8 mouse cellular contexts compared by ENCODE assay signal in genomic region chr3:88484597-88485316, GRCm38 (mm10). TPM values are rescaled to one million over a fixed set of nuclear protein-coding genes. Genes with fewer than 3 reads are reported as not detected.
DNase-seq lines count a peak whose midpoint lies in the region; ATAC-seq and TF ChIP-seq lines count a peak whose summit lies in the region.

No protein-coding gene starts in this region.

- ATAC-seq in heart, embryonic 16.5 days (replicated peaks; ENCODE audit: extremely low read depth, insufficient read depth, low FRiP score): no peak
- no peak for ATAC-seq in forebrain, postnatal 0 days
- ATAC-seq in midbrain, embryonic 15.5 days (replicated peaks): no peak

- no peak for DNase-seq in heart, postnatal 14 days
- DNase-seq in Muller cell, postnatal 12 days (ENCODE audit: inconsistent ontology term): peak; percentile 69
- no peak for DNase-seq in forebrain, postnatal 0 days
- no peak for DNase-seq in urinary bladder, postnatal 10 days (ENCODE audit: low spot score)
- no peak for DNase-seq in layer of hippocampus, adult 2 months (ENCODE audit: low spot score in 2 of 2)
- no peak for DNase-seq in lung, postnatal 36 days

- no peaks in the 10 kb centered on the region for H3K9me3 ChIP-seq in heart, embryonic 16.5 days (replicated peaks; ENCODE audit: control insufficient read depth, low read length)
- no peaks in the 10 kb centered on the region for H3K9me3 ChIP-seq in forebrain, postnatal 0 days (ENCODE audit: low read length)
- no peaks in the 10 kb centered on the region for H3K9me3 ChIP-seq in midbrain, embryonic 15.5 days

- H3K9ac ChIP-seq in heart, embryonic 16.5 days (ENCODE audit: low read length): no peak overlapping the region
- no peak overlapping the region for H3K9ac ChIP-seq in forebrain, postnatal 0 days
- H3K9ac ChIP-seq in midbrain, embryonic 15.5 days: no peak overlapping the region; the same call in 1 of the 2 replicates

- H3K36me3 ChIP-seq in heart, embryonic 16.5 days (ENCODE audit: control insufficient read depth, insufficient read depth): peaks cover 37% of the 10 kb centered on the region
- peaks cover 40% of the 10 kb centered on the region for H3K36me3 ChIP-seq in forebrain, postnatal 0 days (ENCODE audit: insufficient read depth)
- H3K36me3 ChIP-seq in midbrain, embryonic 15.5 days (replicated peaks): 0 out of 2 replicates have a peak, but pooled peaks cover 7% of the 10 kb centered on the region

- H3K4me3 ChIP-seq in heart, embryonic 16.5 days (ENCODE audit: low read length): no peak overlapping the region
- H3K4me3 ChIP-seq in forebrain, postnatal 0 days (ENCODE audit: low read depth, low read length): no peak overlapping the region
- H3K4me3 ChIP-seq in midbrain, embryonic 15.5 days: peak overlapping the region; percentile 5; the same call in 1 of the 2 replicates
- H3K4me3 ChIP-seq in layer of hippocampus, adult 2 months: no peak overlapping the region

- no peak for TF ChIP-seq CTCF in forebrain, postnatal 0 days (IDR thresholded peaks at IDR 0.05; ENCODE audit: low read depth)
- no peak for TF ChIP-seq CTCF in layer of hippocampus, adult 2 months (conservative IDR thresholded peaks at IDR 0.05)

- WGBS in heart, embryonic 16.5 days: 47% methylated on average over 39 of the region's 39 CpGs
- 26% methylated on average over 39 of the region's 39 CpGs for WGBS in forebrain, postnatal 0 days
- 21% methylated on average over 39 of the region's 39 CpGs for WGBS in midbrain, embryonic 15.5 days

- no peak overlapping the region for H3K27ac ChIP-seq in heart, embryonic 16.5 days (ENCODE audit: low read length)
- no peak overlapping the region for H3K27ac ChIP-seq in forebrain, postnatal 0 days (ENCODE audit: low read depth, low read length)
- H3K27ac ChIP-seq in midbrain, embryonic 15.5 days: no peak overlapping the region
- H3K27ac ChIP-seq in layer of hippocampus, adult 2 months: no peak overlapping the region

- H3K4me1 ChIP-seq in heart, embryonic 16.5 days (ENCODE audit: control insufficient read depth, insufficient read depth, low read length): peaks cover 14% of the 10 kb centered on the region
- H3K4me1 ChIP-seq in forebrain, postnatal 0 days (ENCODE audit: insufficient read depth): no peaks in the 10 kb centered on the region
- peaks cover 8% of the 10 kb centered on the region; the same call in 1 of the 2 replicates for H3K4me1 ChIP-seq in midbrain, embryonic 15.5 days

- intact Hi-C loops in heart, postnatal 14 days (cut with DNase I): loop anchor here (1.0 kb wide), 1 partner anchor 42 kb away; no protein-coding TSS in a partner anchor

- 0 out of 2 replicates have a peak overlapping the region, but pooled peaks have one; percentile 3 for H3K4me2 ChIP-seq in heart, embryonic 16.5 days (ENCODE audit: low read depth, low read length)
- H3K4me2 ChIP-seq in forebrain, postnatal 0 days (ENCODE audit: low read depth): peak overlapping the region; percentile 21; the same call in 1 of the 2 replicates
- H3K4me2 ChIP-seq in midbrain, embryonic 15.5 days: peak overlapping the region; percentile 28

- H3K27me3 ChIP-seq in heart, embryonic 16.5 days (ENCODE audit: control insufficient read depth, insufficient read depth, low read length): peaks cover 4% of the 10 kb centered on the region; the same call in 1 of the 2 replicates
- peaks cover 18% of the 10 kb centered on the region for H3K27me3 ChIP-seq in forebrain, postnatal 0 days (ENCODE audit: insufficient read depth, low read length)
- peaks cover 50% of the 10 kb centered on the region for H3K27me3 ChIP-seq in midbrain, embryonic 15.5 days (replicated peaks)

RNA-seq across cellular contexts. Expression of gene Sema4a, which starts 23.8 kb away (rescaled TPM):
- 3.0 and 3.7 TPM in 2 replicates for polyA plus RNA-seq in heart, embryonic 16.5 days (2015; fragmentation: Nextera tagmentation; extraction: Ambion mirVana)
- 1 to 10 TPM; 2.3 to 2.6 TPM for total RNA-seq in heart, postnatal 14 days (2021)
- total RNA-seq in forebrain, postnatal 0 days (2014; rRNA removed): 31.5 and 33.0 TPM in 2 replicates
- polyA plus RNA-seq in forebrain, postnatal 0 days (2015; fragmentation: Nextera tagmentation; extraction: Ambion mirVana): 19.1 and 25.8 TPM in 2 replicates
- polyA plus RNA-seq in midbrain, embryonic 15.5 days (2015; fragmentation: Nextera tagmentation; extraction: Ambion mirVana): 39.1 and 39.3 TPM in 2 replicates
- 10 to 100 TPM; 37.0 to 42.9 TPM for total RNA-seq in layer of hippocampus, adult 2 months (2021)

RNA-seq across cellular contexts. Expression of gene Lmna, which starts 25.0 kb away (rescaled TPM):
- polyA plus RNA-seq in heart, embryonic 16.5 days (2015; fragmentation: Nextera tagmentation; extraction: Ambion mirVana): 127 and 129 TPM in 2 replicates
- total RNA-seq in heart, postnatal 14 days (2021): 100 to 1,000 TPM; 128 TPM
- total RNA-seq in forebrain, postnatal 0 days (2014; rRNA removed): 49.4 and 71.3 TPM in 2 replicates
- polyA plus RNA-seq in forebrain, postnatal 0 days (2015; fragmentation: Nextera tagmentation; extraction: Ambion mirVana): 51.4 and 52.9 TPM in 2 replicates
- 51.1 and 51.6 TPM in 2 replicates for polyA plus RNA-seq in midbrain, embryonic 15.5 days (2015; fragmentation: Nextera tagmentation; extraction: Ambion mirVana)
- 10 to 100 TPM; 34.6 to 36.1 TPM for total RNA-seq in layer of hippocampus, adult 2 months (2021)

RNA-seq across cellular contexts. Expression of gene Mex3a, which starts 47.4 kb away (rescaled TPM):
- polyA plus RNA-seq in heart, embryonic 16.5 days (2015; fragmentation: Nextera tagmentation; extraction: Ambion mirVana): 5.3 and 5.7 TPM in 2 replicates
- 1 to 10 TPM in 1 of 2 experiments, under 1 TPM in 1; 0.81 to 2.0 TPM for total RNA-seq in heart, postnatal 14 days (2021)
- 64.5 and 71.9 TPM in 2 replicates for total RNA-seq in forebrain, postnatal 0 days (2014; rRNA removed)
- 16.2 and 20.5 TPM in 2 replicates for polyA plus RNA-seq in forebrain, postnatal 0 days (2015; fragmentation: Nextera tagmentation; extraction: Ambion mirVana)
- 37.0 and 37.7 TPM in 2 replicates for polyA plus RNA-seq in midbrain, embryonic 15.5 days (2015; fragmentation: Nextera tagmentation; extraction: Ambion mirVana)
- 1 to 10 TPM; 2.8 to 3.7 TPM for total RNA-seq in layer of hippocampus, adult 2 months (2021)

RNA-seq across cellular contexts. Expression of gene Slc25a44, which starts 59.8 kb away (rescaled TPM):
- 13.3 and 13.7 TPM in 2 replicates for polyA plus RNA-seq in heart, embryonic 16.5 days (2015; fragmentation: Nextera tagmentation; extraction: Ambion mirVana)
- total RNA-seq in heart, postnatal 14 days (2021): 10 to 100 TPM; 13.1 to 14.2 TPM
- 51.4 and 63.3 TPM in 2 replicates for total RNA-seq in forebrain, postnatal 0 days (2014; rRNA removed)
- 35.6 and 36.9 TPM in 2 replicates for polyA plus RNA-seq in forebrain, postnatal 0 days (2015; fragmentation: Nextera tagmentation; extraction: Ambion mirVana)
- polyA plus RNA-seq in midbrain, embryonic 15.5 days (2015; fragmentation: Nextera tagmentation; extraction: Ambion mirVana): 39.6 and 41.2 TPM in 2 replicates
- total RNA-seq in layer of hippocampus, adult 2 months (2021): 10 to 100 TPM; 69.5 to 71.8 TPM

Comparison
In these comparisons a context has a peak if more than half of its experiments do, and no peak if none do; other contexts are left out.
1. RNA of gene Mex3a, which starts 47.4 kb away (total RNA-seq): 64.5 to 71.9 TPM in forebrain, postnatal 0 days; 2.8 to 3.7 TPM in layer of hippocampus, adult 2 months and 0.81 to 2.0 TPM in heart, postnatal 14 days; every median in the first group is over 10 times any median in the second.
2. Peak in every context shown above with its lines, with median percentiles within 50 percentile points of each other: H3K4me2 ChIP-seq.